Mouse (Mus musculus) hindbrain, postnatal 0 days (tissue): ENCODE data around the gene Pdia4. TPM values are rescaled to one million over a fixed set of nuclear protein-coding genes. Genes with fewer than 3 reads are reported as not detected.
"Not testable (repeated sequence)": the region's sequence is repeated elsewhere in the genome, so short reads cannot be mapped to it uniquely, and the experiment has no call there.

Experiments used
- ATAC-seq: fragments of 200-750 bp; cut with Nextera tagmentation; 2 replicates; pipeline ENCODE4 v1.8.0; 2017; ENCODE audit warnings: mild to moderate bottlenecking, moderate TSS enrichment, moderate library complexity
- DNase-seq: peaks from one replicate; pipeline ENCODE4 v3.0.0-alpha.2; 2015; ENCODE audit warnings: low spot score
- H3K27ac ChIP-seq: fragments of 300-500 bp; sonication (generic); 2 replicates; pipeline ENCODE4 v1.5.1; 2014; ENCODE audit warnings: mild to moderate bottlenecking
- H3K27me3 ChIP-seq: fragments of 300-500 bp; sonication (generic); 2 replicates; pipeline ENCODE4 v1.6.1; 2014; ENCODE audit warnings: low read length, mixed read lengths; ENCODE audit not compliant: insufficient read depth
- H3K36me3 ChIP-seq: fragments of 300-500 bp; sonication (generic); 2 replicates; pipeline ENCODE4 v1.6.1; 2014; ENCODE audit warnings: low read length, mixed read lengths; ENCODE audit not compliant: insufficient read depth
- H3K4me1 ChIP-seq: fragments of 300-500 bp; sonication (generic); 2 replicates; pipeline ENCODE4 v1.6.1; 2014; ENCODE audit warnings: antibody characterized with exemption, low read length, mixed read lengths; ENCODE audit not compliant: insufficient read depth
- H3K4me2 ChIP-seq: fragments of 300-500 bp; sonication (generic); 2 replicates; pipeline ENCODE4 v1.6.1; 2014; ENCODE audit warnings: low read depth, mild to moderate bottlenecking, low read length, moderate library complexity, mixed read lengths
- H3K4me3 ChIP-seq: fragments of 300-500 bp; sonication (generic); 2 replicates; pipeline ENCODE4 v1.5.1; 2014; ENCODE audit warnings: low read length
- H3K9ac ChIP-seq: fragments of 300-500 bp; sonication (generic); replicated peaks from 2 replicates; pipeline ENCODE4 v1.6.1; 2014; ENCODE audit warnings: mild to moderate bottlenecking, low read length, moderate library complexity, mixed read lengths
- H3K9me3 ChIP-seq: fragments of 300-500 bp; sonication (generic); 2 replicates; pipeline ENCODE4 v1.6.1; 2016; ENCODE audit warnings: low read length, mixed read lengths
- CTCF ChIP-seq: IDR thresholded peaks from 2 replicates; pipeline ENCODE4 v1.5.1; 2016; ENCODE audit warnings: antibody characterized with exemption, control low read depth, low read depth
- WGBS: fragments of 180-500 bp; shearing (Covaris S2); extraction: QIAGEN DNeasy Blood & Tissue Kit; methylation state at CpG from one replicate; pipeline ENCODE4 v1.1.7; 2014; 5-methylcytosine and 5-hydroxymethylcytosine counted together
- polyA plus RNA-seq: library from polyadenylated mRNA; unstranded; fragments of >200 nt; fragmentation: Nextera tagmentation; extraction: Ambion mirVana; gene quantifications from 2 replicates; pipeline ENCODE4 v1.2.1, GENCODE M21; 2015
- total RNA-seq: library from RNA; depleted of rRNA; stranded (reverse); fragments of >200 nt; gene quantifications from 2 replicates; pipeline ENCODE4 v1.2.3, GENCODE M21; 2014

Pdia4 gene
- total and polyA plus RNA-seq, 2 experiments from 2014 or later: 75.0 to 90.0 TPM

GRCm38 (mm10) chr6:47787941-47788736, 25.1 kb downstream of the Pdia4 start:
- peak; percentile 95 for ATAC-seq
- peak; percentile 45 for TF ChIP-seq CTCF
- WGBS: under 1% methylated on average over 18 of the region's 18 CpGs
- peaks cover 5% of the 10 kb centered on the region; the same call in 1 of the 2 replicates for H3K4me1 ChIP-seq
- peak overlapping the region; percentile 64 for H3K4me2 ChIP-seq
- peak overlapping the region; percentile 74 for H3K9ac ChIP-seq
- H3K27me3 ChIP-seq: no peaks in the 10 kb centered on the region
- H3K27ac ChIP-seq: peak overlapping the region; percentile 94
- H3K36me3 ChIP-seq: no peaks in the 10 kb centered on the region
- DNase-seq: peak; percentile 94
- H3K9me3 ChIP-seq: no peaks in the 10 kb centered on the region
- H3K4me3 ChIP-seq: peak overlapping the region; percentile 48

DNA sequence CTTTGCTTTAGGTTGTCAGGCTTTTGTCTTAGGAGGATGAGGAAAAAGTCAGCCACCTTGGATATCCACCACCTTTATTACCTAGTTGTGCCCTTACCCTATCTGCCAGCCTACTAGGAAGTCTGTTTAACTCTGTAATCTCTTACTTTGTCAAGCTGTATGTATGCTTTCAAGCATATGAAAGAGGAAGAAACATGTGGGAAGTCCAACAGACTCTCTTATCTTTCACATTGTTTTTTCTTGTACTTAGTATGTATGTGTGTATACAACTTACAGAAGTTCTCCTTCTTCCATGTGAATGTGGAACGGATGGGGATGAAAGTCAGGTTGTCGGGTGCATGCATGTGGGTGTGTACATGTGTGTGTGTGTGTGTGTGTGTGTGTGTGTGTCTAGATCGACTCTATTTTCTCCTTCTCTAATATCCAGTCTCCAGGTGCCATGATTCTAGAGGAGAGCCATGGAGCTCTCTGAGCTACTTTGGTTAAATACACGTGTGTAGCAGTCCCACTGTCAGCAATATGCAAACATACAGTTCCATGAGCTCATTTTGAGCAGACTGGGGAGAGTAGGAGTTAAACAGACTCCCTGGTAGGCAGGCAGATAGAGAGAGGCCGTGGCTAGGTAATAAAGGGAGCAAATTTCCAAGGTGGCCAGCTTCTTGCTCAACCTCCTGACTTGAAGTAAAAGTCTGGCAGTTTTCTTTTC, 28.4 kb downstream of the Pdia4 start:
- Histone ChIP-seq H3K9ac (no peak overlapping the region), H3K4me1 (peaks cover 5% of the 10 kb centered on the region; the same call in 1 of the 2 replicates), H3K4me2 (no peak overlapping the region), H3K4me3 (no peak overlapping the region), H3K27ac (no peak overlapping the region), H3K9me3 (no peaks in the 10 kb centered on the region), H3K36me3 (no peaks in the 10 kb centered on the region), H3K27me3 (no peaks in the 10 kb centered on the region)
- WGBS: 80% methylated on average over 5 of the region's 5 CpGs
- no peak for DNase-seq
- TF ChIP-seq CTCF: no peak
- ATAC-seq: no peak

GRCm38 (mm10) chr6:47781091-47781968, 31.9 kb downstream of the Pdia4 start:
- Histone ChIP-seq H3K27ac (peak overlapping the region; percentile 74), H3K9ac (peak overlapping the region; percentile 56), H3K4me3 (peak overlapping the region; percentile 48), H3K4me2 (peak overlapping the region; percentile 56), H3K4me1 (no peaks in the 10 kb centered on the region), H3K36me3 (no peaks in the 10 kb centered on the region), H3K27me3 (no peaks in the 10 kb centered on the region), H3K9me3 (no peaks in the 10 kb centered on the region)
- ATAC-seq: peak; percentile 55; the same call in 1 of the 2 replicates
- peak; percentile 26 for TF ChIP-seq CTCF
- 1% methylated on average over 21 of the region's 21 CpGs for WGBS
- peak; percentile 83 for DNase-seq

GRCm38 (mm10) chr6:47780576-47781013, 32.6 kb downstream of the Pdia4 start:
- peak; percentile 8 for DNase-seq
- WGBS: 7% methylated on average over 2 of the region's 2 CpGs

GRCm38 (mm10) chr6:47771760-47772159, 41.5 kb downstream of the Pdia4 start:
- H3K9ac ChIP-seq, H3K9me3 ChIP-seq, H3K36me3 ChIP-seq, H3K4me1 ChIP-seq, DNase-seq, H3K27me3 ChIP-seq, H3K4me2 ChIP-seq, H3K27ac ChIP-seq, H3K4me3 ChIP-seq, ATAC-seq: not testable (repeated sequence)
- 72% methylated on average over 6 of the region's 19 CpGs for WGBS

More at GRCm38 (mm10) chr6:47780576-47781013, 32.6 kb downstream of the Pdia4 start:
- Histone ChIP-seq H3K36me3 (no peaks in the 10 kb centered on the region), H3K4me2 (peak overlapping the region; percentile 56), H3K4me1 (no peaks in the 10 kb centered on the region), H3K9me3 (no peaks in the 10 kb centered on the region), H3K4me3 (peak overlapping the region; percentile 48), H3K27ac (no peak overlapping the region), H3K9ac (peak overlapping the region; percentile 56; the same call in 1 of the 2 replicates), H3K27me3 (no peaks in the 10 kb centered on the region)
- no peak for TF ChIP-seq CTCF
- no peak for ATAC-seq

- H3K4me1 ChIP-seq, H3K4me2 ChIP-seq, H3K27me3 ChIP-seq, H3K27ac ChIP-seq, DNase-seq, H3K9ac ChIP-seq, ATAC-seq, H3K4me3 ChIP-seq, H3K36me3 ChIP-seq, H3K9me3 ChIP-seq: not testable (repeated sequence)
- 76% methylated on average over 10 of the region's 12 CpGs for whole genome bisulfite sequencing
Observed at GRCm38 (mm10) chr6:47771113-47771512, 42.1 kb downstream of the Pdia4 start.

- 80% methylated on average over 4 of the region's 4 CpGs for WGBS
- not testable (repeated sequence) for H3K4me3 ChIP-seq, DNase-seq
Observed at GRCm38 (mm10) chr6:47769861-47770260, 43.4 kb downstream of the Pdia4 start.

DNA sequence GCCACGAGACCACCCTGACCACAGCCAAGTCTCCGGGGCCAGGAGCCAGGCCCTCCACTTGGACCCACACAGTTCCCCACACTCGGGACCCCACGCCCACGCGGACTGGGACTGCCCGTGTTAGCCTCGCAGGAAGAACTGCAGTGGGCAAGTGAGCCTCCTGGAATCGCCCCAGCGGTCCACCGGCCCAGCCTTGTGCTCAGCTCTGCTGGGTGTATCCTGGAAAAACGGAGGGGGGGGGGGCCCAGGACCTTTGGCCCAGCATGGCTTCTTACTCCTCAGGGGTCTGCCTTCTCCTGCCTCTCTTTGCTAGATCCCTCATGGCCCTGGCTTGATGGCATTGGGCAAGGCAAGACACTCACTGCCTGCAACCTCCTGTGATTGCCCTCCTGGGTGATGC, 44.7 kb downstream of the Pdia4 start:
- not testable (repeated sequence) for H3K9ac ChIP-seq, H3K27ac ChIP-seq, H3K4me2 ChIP-seq, DNase-seq, H3K4me3 ChIP-seq, ATAC-seq, H3K27me3 ChIP-seq, H3K36me3 ChIP-seq, H3K9me3 ChIP-seq, H3K4me1 ChIP-seq
- WGBS: 48% methylated on average over 3 of the region's 12 CpGs

More at GRCm38 (mm10) chr6:47769861-47770260, 43.4 kb downstream of the Pdia4 start:
- H3K4me1 ChIP-seq, H3K36me3 ChIP-seq, H3K9ac ChIP-seq, H3K4me2 ChIP-seq, H3K9me3 ChIP-seq, H3K27ac ChIP-seq, H3K27me3 ChIP-seq, ATAC-seq: not testable (repeated sequence)

- 63% methylated on average over 6 of the region's 20 CpGs for WGBS
- H3K27ac ChIP-seq, H3K9ac ChIP-seq, H3K27me3 ChIP-seq, ATAC-seq, H3K4me1 ChIP-seq, H3K36me3 ChIP-seq, H3K4me3 ChIP-seq, H3K9me3 ChIP-seq, DNase-seq, H3K4me2 ChIP-seq: not testable (repeated sequence)
Observed at GRCm38 (mm10) chr6:47767355-47767754, 45.9 kb downstream of the Pdia4 start.
